Mouse (Mus musculus) frontal cortex, postnatal 14 days (tissue): ENCODE measurements around the gene Crk.

Source experiments
- DNase-seq, 2 experiments: peaks; one replicate each; pipeline ENCODE4 v3.0.0; 2022; ENCODE audit warnings: low spot score in 2 of 2

The Crk gene

GRCm38 (mm10) chr11:75655621-75656545, 23.2 kb upstream of the Crk start:
- peak in 1 of 2 experiments; percentile 57 for DNase-seq

GRCm38 (mm10) chr11:75656621-75657590, 22.2 kb upstream of the Crk start:
- no peak for DNase-seq

GRCm38 (mm10) chr11:75657841-75658240, 21.2 kb upstream of the Crk start:
- no peak for DNase-seq

GRCm38 (mm10) chr11:75658311-75658710, 20.7 kb upstream of the Crk start:
- DNase-seq, result no peak

- DNase-seq, result no peak
Measured at GRCm38 (mm10) chr11:75658996-75659750, 19.9 kb upstream of the Crk start.

- DNase-seq, result no peak
Measured at GRCm38 (mm10) chr11:75660081-75660590, 18.9 kb upstream of the Crk start.

- DNase-seq, result no peak
Measured at GRCm38 (mm10) chr11:75660941-75661800, 17.9 kb upstream of the Crk start.

GRCm38 (mm10) chr11:75662131-75662530, 16.9 kb upstream of the Crk start:
- no peak for DNase-seq

- no peak for DNase-seq
Measured at GRCm38 (mm10) chr11:75666296-75666695, 12.8 kb upstream of the Crk start.

GRCm38 (mm10) chr11:75668621-75669020, 10.4 kb upstream of the Crk start:
- DNase-seq, result no peak

GRCm38 (mm10) chr11:75669176-75669852, 9.7 kb upstream of the Crk start:
- DNase-seq, result no peak

- DNase-seq, result no peak
Measured at GRCm38 (mm10) chr11:75669853-75670200, 9.2 kb upstream of the Crk start.

GRCm38 (mm10) chr11:75671426-75672180, 7.5 kb upstream of the Crk start:
- DNase-seq, result no peak

GRCm38 (mm10) chr11:75673411-75673810, 5.6 kb upstream of the Crk start:
- no peak for DNase-seq

- no peak for DNase-seq
Measured at GRCm38 (mm10) chr11:75674875-75675274, 4.2 kb upstream of the Crk start.

- DNase-seq, result no peak
Measured at GRCm38 (mm10) chr11:75677881-75678746, 945 bp upstream of the Crk start.

- DNase-seq, result peak in 1 of 2 experiments; percentile 64
Measured at GRCm38 (mm10) chr11:75679439-75680171, 546 bp downstream of the Crk start.
